12 mouse cellular contexts compared by ENCODE assay signal in genomic region chr12:71924978-71925529, GRCm38 (mm10).
"Had no signal": no experiment of that assay in that cellular context is flagged by ENCODE, and none has a peak within 500 bp of the region (broad histone marks: within the 10 kb centered on the region; RNA-seq: fewer than 3 reads in every experiment).

No protein-coding gene starts in this region.

- H3K9me3 ChIP-seq: limb, embryonic 15.5 days; liver, embryonic 13.5 days; midbrain, embryonic 10.5 days; neural tube, embryonic 12.5 days had no signal

- H3K27me3 ChIP-seq: limb, embryonic 15.5 days; liver, embryonic 13.5 days; neural tube, embryonic 12.5 days had no signal

- H3K4me3 ChIP-seq: limb, embryonic 15.5 days; liver, embryonic 13.5 days; midbrain, embryonic 10.5 days; neural tube, embryonic 12.5 days had no signal

- H3K4me2 ChIP-seq: limb, embryonic 15.5 days; liver, embryonic 13.5 days; neural tube, embryonic 12.5 days had no signal

- H3K27ac ChIP-seq: limb, embryonic 15.5 days; liver, embryonic 13.5 days; neural tube, embryonic 12.5 days; stomach, postnatal 0 days had no signal

- H3K36me3 ChIP-seq: limb, embryonic 15.5 days; midbrain, embryonic 10.5 days; neural tube, embryonic 12.5 days had no signal

- DNase-seq: kidney, adult 9 months; kidney, postnatal 14 days; layer of hippocampus, adult 9-11 months; layer of hippocampus, postnatal 36 days; liver, embryonic 13.5 days; lung, adult 18-20 months; midbrain, embryonic 14.5 days; thymus, postnatal 4 days had no signal

- H3K9ac ChIP-seq: limb, embryonic 15.5 days; liver, embryonic 13.5 days; neural tube, embryonic 12.5 days had no signal
